Mouse (Mus musculus) layer of hippocampus, adult 9-11 months (tissue): ENCODE results near the gene Psmb8.
A peak's percentile ranks its signal among the peaks of the same experiment; 100 is the strongest.

Source experiments
- DNase-seq: peaks from one replicate; pipeline ENCODE4 v3.0.0; 2022

Gene Psmb8

GRCm38 (mm10) chr17:34213936-34214335 is 16.4 kb downstream of the Psmb8 start:
- no peak for DNase-seq

- no peak for DNase-seq
Measured at GRCm38 (mm10) chr17:34215176-34215575, 17.7 kb downstream of the Psmb8 start.

GRCm38 (mm10) chr17:34217216-34217928 is 19.9 kb downstream of the Psmb8 start:
- DNase-seq = no peak

- DNase-seq = no peak
Measured at GRCm38 (mm10) chr17:34217986-34218385, 20.5 kb downstream of the Psmb8 start.

- DNase-seq = peak; percentile 41
Measured at GRCm38 (mm10) chr17:34218675-34219074, 21.2 kb downstream of the Psmb8 start.

GRCm38 (mm10) chr17:34219096-34219495 is 21.6 kb downstream of the Psmb8 start:
- peak; percentile 3 for DNase-seq

- peak; percentile 12 for DNase-seq
Measured at GRCm38 (mm10) chr17:34219801-34220200, 22.3 kb downstream of the Psmb8 start.

- DNase-seq = peak; percentile 1
Measured at GRCm38 (mm10) chr17:34220401-34220800, 22.9 kb downstream of the Psmb8 start.

GRCm38 (mm10) chr17:34224816-34225215 is 27.3 kb downstream of the Psmb8 start:
- no peak for DNase-seq

GRCm38 (mm10) chr17:34225426-34225825 is 27.9 kb downstream of the Psmb8 start:
- no peak for DNase-seq

GRCm38 (mm10) chr17:34225911-34226310 is 28.4 kb downstream of the Psmb8 start:
- peak; percentile 2 for DNase-seq

- DNase-seq = peak; percentile 1
Measured at GRCm38 (mm10) chr17:34230971-34231370, 33.5 kb downstream of the Psmb8 start.

- peak; percentile 1 for DNase-seq
Measured at GRCm38 (mm10) chr17:34232021-34232420, 34.5 kb downstream of the Psmb8 start.

- peak; percentile 63 for DNase-seq
Measured at GRCm38 (mm10) chr17:34234926-34235325, 37.4 kb downstream of the Psmb8 start.

- peak; percentile 1 for DNase-seq
Measured at GRCm38 (mm10) chr17:34236691-34237090, 39.2 kb downstream of the Psmb8 start.

GRCm38 (mm10) chr17:34237741-34238140 is 40.2 kb downstream of the Psmb8 start:
- no peak for DNase-seq

- DNase-seq = peak; percentile 69
Measured at GRCm38 (mm10) chr17:34238706-34239105, 41.2 kb downstream of the Psmb8 start, which contains the start of gene H2-Ob. TSS of gene H2-Ob (plus strand) at chr17:34238903.

GRCm38 (mm10) chr17:34239601-34240041 is 42.1 kb downstream of the Psmb8 start:
- DNase-seq = no peak

GRCm38 (mm10) chr17:34240366-34240765 is 42.8 kb downstream of the Psmb8 start:
- no peak for DNase-seq

GRCm38 (mm10) chr17:34240916-34241315 is 43.4 kb downstream of the Psmb8 start:
- DNase-seq = no peak

- no peak for DNase-seq
Measured at GRCm38 (mm10) chr17:34244656-34245055, 47.1 kb downstream of the Psmb8 start.

GRCm38 (mm10) chr17:34247047-34247446 is 49.5 kb downstream of the Psmb8 start:
- DNase-seq = no peak

GRCm38 (mm10) chr17:34248764-34249163 is 51.2 kb downstream of the Psmb8 start:
- no peak for DNase-seq

GRCm38 (mm10) chr17:34249361-34249760 is 51.8 kb downstream of the Psmb8 start:
- DNase-seq = no peak

- no peak for DNase-seq
Measured at GRCm38 (mm10) chr17:34249878-34250277, 52.4 kb downstream of the Psmb8 start.
